Comparison of ENCODE assay signal across 9 mouse cellular contexts in genomic region chr15:51730805-51731412, GRCm38 (mm10).
A peak's percentile ranks its signal among the peaks of the same experiment; 100 is the strongest.
DNase-seq lines count a peak whose midpoint lies in the region; ATAC-seq lines count a peak whose summit lies in the region.
"Had no signal": no experiment of that assay in that cellular context is flagged by ENCODE, and none has a peak within 500 bp of the region (broad histone marks: within the 10 kb centered on the region; RNA-seq: fewer than 3 reads in every experiment).

No protein-coding gene starts in this region.

- peak; percentile 82 for ATAC-seq in lung, embryonic 16.5 days (ENCODE audit: low read depth)
- no peak for ATAC-seq in liver, embryonic 12.5 days
- no peak for ATAC-seq in forebrain, embryonic 12.5 days (ENCODE audit: low FRiP score)

- no peaks in the 10 kb centered on the region for H3K36me3 ChIP-seq in lung, embryonic 16.5 days (ENCODE audit: control insufficient read depth, insufficient read depth, low read length)
- H3K36me3 ChIP-seq in liver, embryonic 12.5 days: no peaks in the 10 kb centered on the region
- no peaks in the 10 kb centered on the region for H3K36me3 ChIP-seq in forebrain, embryonic 12.5 days (replicated peaks)
- no peaks in the 10 kb centered on the region for H3K36me3 ChIP-seq in midbrain, embryonic 10.5 days

- no peaks in the 10 kb centered on the region for H3K27me3 ChIP-seq in lung, embryonic 16.5 days (ENCODE audit: control insufficient read depth, insufficient read depth, low read depth, low read length)
- no peaks in the 10 kb centered on the region for H3K27me3 ChIP-seq in liver, embryonic 12.5 days (replicated peaks)
- no peaks in the 10 kb centered on the region for H3K27me3 ChIP-seq in forebrain, embryonic 12.5 days
- no peaks in the 10 kb centered on the region for H3K27me3 ChIP-seq in midbrain, embryonic 10.5 days (ENCODE audit: low read depth, poor library complexity, severe bottlenecking)

- H3K9ac ChIP-seq in lung, embryonic 16.5 days (ENCODE audit: low read length): 0 out of 2 replicates have a peak overlapping the region, but pooled peaks have one; percentile 9
- H3K9ac ChIP-seq in liver, embryonic 12.5 days: no peak overlapping the region
- no peak overlapping the region for H3K9ac ChIP-seq in forebrain, embryonic 12.5 days

- 30% methylated on average over 12 of the region's 12 CpGs for WGBS in lung, embryonic 16.5 days
- WGBS in liver, embryonic 12.5 days (ENCODE audit: insufficient replicate concordance): 59% methylated on average over 12 of the region's 12 CpGs
- WGBS in forebrain, embryonic 12.5 days: 83% methylated on average over 12 of the region's 12 CpGs
- WGBS in midbrain, embryonic 10.5 days: 79% methylated on average over 12 of the region's 12 CpGs

- peaks cover 8% of the 10 kb centered on the region for H3K4me1 ChIP-seq in lung, embryonic 16.5 days (replicated peaks; ENCODE audit: control insufficient read depth, insufficient read depth, low read length)
- H3K4me1 ChIP-seq in liver, embryonic 12.5 days: no peaks in the 10 kb centered on the region
- H3K4me1 ChIP-seq in forebrain, embryonic 12.5 days: no peaks in the 10 kb centered on the region
- H3K4me1 ChIP-seq in midbrain, embryonic 10.5 days: no peaks in the 10 kb centered on the region

- H3K9me3 ChIP-seq in lung, embryonic 16.5 days (ENCODE audit: control insufficient read depth, low read length): no peaks in the 10 kb centered on the region
- H3K9me3 ChIP-seq in liver, embryonic 12.5 days (replicated peaks): no peaks in the 10 kb centered on the region
- H3K9me3 ChIP-seq in forebrain, embryonic 12.5 days: no peaks in the 10 kb centered on the region
- 0 out of 2 replicates have a peak, but pooled peaks cover 4% of the 10 kb centered on the region for H3K9me3 ChIP-seq in midbrain, embryonic 10.5 days (replicated peaks)

- peak overlapping the region; percentile 9 for H3K27ac ChIP-seq in lung, embryonic 16.5 days (ENCODE audit: low read length)
- no peak overlapping the region for H3K27ac ChIP-seq in liver, embryonic 12.5 days
- no peak overlapping the region for H3K27ac ChIP-seq in forebrain, embryonic 12.5 days
- no peak overlapping the region for H3K27ac ChIP-seq in midbrain, embryonic 10.5 days (replicated peaks)
- H3K27ac ChIP-seq: kidney, postnatal 0 days had no signal

- no peak overlapping the region for H3K4me3 ChIP-seq in lung, embryonic 16.5 days (ENCODE audit: low read length)
- H3K4me3 ChIP-seq in liver, embryonic 12.5 days: no peak overlapping the region
- no peak overlapping the region for H3K4me3 ChIP-seq in forebrain, embryonic 12.5 days (replicated peaks)
- no peak overlapping the region for H3K4me3 ChIP-seq in midbrain, embryonic 10.5 days

- H3K4me2 ChIP-seq in lung, embryonic 16.5 days (ENCODE audit: low read depth, low read length): no peak overlapping the region
- no peak overlapping the region for H3K4me2 ChIP-seq in liver, embryonic 12.5 days
- H3K4me2 ChIP-seq in forebrain, embryonic 12.5 days: no peak overlapping the region

- peak; percentile 17 for DNase-seq in left cerebral cortex, adult 11 months (ENCODE audit: low spot score)
- DNase-seq in left cerebral cortex, postnatal 4 days: no peak
- peak; percentile 50 for DNase-seq in brain, adult 2 months (ENCODE audit: low read depth, low spot score)
- DNase-seq in heart, postnatal 25 days (ENCODE audit: low spot score): peak; percentile 19
- no peak for DNase-seq in midbrain, embryonic 10.5 days (ENCODE audit: low spot score)

- intact Hi-C loops in left cerebral cortex, postnatal 4 days (cut with DNase I): no loop called here
- intact Hi-C loops in heart, postnatal 25 days (cut with DNase I): no loop called here

Comparison
In these comparisons a context has a peak if more than half of its experiments do, and no peak if none do; other contexts are left out.
1. DNase-seq: peak in left cerebral cortex, adult 11 months (single experiment), brain, adult 2 months (single experiment) and heart, postnatal 25 days (single experiment); none in left cerebral cortex, postnatal 4 days (single experiment) and midbrain, embryonic 10.5 days (single experiment).